Mouse (Mus musculus) neural tube, embryonic 12.5 days (tissue): ENCODE data around the gene Tmprss7. TPM values are rescaled to one million over a fixed set of nuclear protein-coding genes. Genes with fewer than 3 reads are reported as not detected.

Source experiments
- ATAC-seq: fragments of 200-750 bp; cut with Nextera tagmentation; 2 replicates; pipeline ENCODE4 v1.8.0; 2017; ENCODE audit warnings: low read depth, mild to moderate bottlenecking, moderate TSS enrichment, moderate library complexity; ENCODE audit not compliant: low FRiP score
- H3K27ac ChIP-seq: fragments of 300-500 bp; sonication (generic); 2 replicates; pipeline ENCODE4 v1.5.1; 2016
- H3K27me3 ChIP-seq: fragments of 300-500 bp; sonication (generic); replicated peaks from 2 replicates; pipeline ENCODE4 v1.6.1; 2016; ENCODE audit warnings: mild to moderate bottlenecking
- H3K36me3 ChIP-seq: fragments of 300-500 bp; sonication (generic); 2 replicates; pipeline ENCODE4 v1.6.1; 2016; ENCODE audit warnings: mild to moderate bottlenecking
- H3K4me1 ChIP-seq: fragments of 300-500 bp; sonication (generic); 2 replicates; pipeline ENCODE4 v1.6.1; 2016
- H3K4me2 ChIP-seq: fragments of 300-500 bp; sonication (generic); replicated peaks from 2 replicates; pipeline ENCODE4 v1.6.1; 2016; ENCODE audit warnings: mild to moderate bottlenecking
- H3K4me3 ChIP-seq: fragments of 300-500 bp; sonication (generic); 2 replicates; pipeline ENCODE4 v1.5.1; 2016
- H3K9ac ChIP-seq: fragments of 300-500 bp; sonication (generic); 2 replicates; pipeline ENCODE4 v1.6.1; 2016; ENCODE audit warnings: mild to moderate bottlenecking
- H3K9me3 ChIP-seq: fragments of 300-500 bp; sonication (generic); 2 replicates; pipeline ENCODE4 v1.6.1; 2016; ENCODE audit warnings: mild to moderate bottlenecking
- WGBS: fragments of 180-500 bp; shearing (Covaris S2); methylation state at CpG from one replicate; pipeline ENCODE4 v1.1.7; 2016; 5-methylcytosine and 5-hydroxymethylcytosine counted together
- polyA plus RNA-seq: library from polyadenylated mRNA; unstranded; fragments of >200 nt; fragmentation: Nextera tagmentation; extraction: Ambion mirVana; gene quantifications from 2 replicates; pipeline ENCODE4 v1.2.1, GENCODE M21; 2016

The Tmprss7 gene
- polyA plus RNA-seq, 1 experiment from 2014 or later: 0.66 TPM

DNA sequence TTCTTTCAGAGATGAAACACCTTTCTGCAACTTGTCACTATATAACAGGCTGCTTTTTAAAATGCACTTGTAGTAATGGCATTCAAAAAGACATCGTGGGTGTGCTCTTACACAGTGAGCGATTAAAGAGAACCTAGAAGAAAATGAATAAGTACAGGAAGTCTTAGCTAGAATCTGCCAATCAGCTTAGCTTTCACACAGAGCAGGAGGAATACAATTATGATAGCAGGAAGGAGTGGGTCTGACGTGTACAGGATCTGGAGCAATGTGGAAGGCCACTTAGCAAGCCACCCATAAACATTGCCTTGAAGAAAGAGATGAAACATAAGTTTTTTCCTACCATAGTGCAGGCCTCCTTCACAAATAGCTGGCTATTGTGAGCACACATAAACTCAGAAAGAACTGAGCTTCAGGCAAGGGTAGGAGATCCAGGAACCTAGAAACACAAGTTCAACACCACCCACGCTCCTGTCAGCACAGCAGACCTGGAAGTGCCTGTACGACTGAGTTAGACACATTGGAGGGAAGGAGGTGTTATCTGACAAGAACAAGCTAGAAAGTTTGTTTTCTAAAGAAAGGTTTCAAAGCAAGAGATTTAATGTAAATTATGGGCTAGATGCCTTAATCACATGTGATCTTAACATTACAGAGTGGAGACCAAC is 21.2 kb upstream of the Tmprss7 start:
- 89% methylated on average over 5 of the region's 5 CpGs for WGBS
- peaks cover 9% of the 10 kb centered on the region for H3K4me1 ChIP-seq
- H3K27me3 ChIP-seq: no peaks in the 10 kb centered on the region
- H3K9ac ChIP-seq: no peak overlapping the region
- H3K4me2 ChIP-seq: no peak overlapping the region
- no peak overlapping the region for H3K27ac ChIP-seq
- no peak for ATAC-seq
- peaks cover 80% of the 10 kb centered on the region for H3K36me3 ChIP-seq
- H3K4me3 ChIP-seq: no peak overlapping the region
- no peaks in the 10 kb centered on the region for H3K9me3 ChIP-seq

GRCm38 (mm10) chr16:45713878-45714277 is 20.4 kb upstream of the Tmprss7 start:
- no peak for ATAC-seq
- Histone ChIP-seq H3K4me1 (peaks cover 6% of the 10 kb centered on the region), H3K27ac (no peak overlapping the region; the same call in 1 of the 2 replicates), H3K27me3 (no peaks in the 10 kb centered on the region), H3K9ac (no peak overlapping the region), H3K9me3 (no peaks in the 10 kb centered on the region), H3K36me3 (peaks cover 75% of the 10 kb centered on the region), H3K4me3 (no peak overlapping the region), H3K4me2 (no peak overlapping the region)
- WGBS: 71% methylated on average over 1 of the region's 1 CpGs

- peak; percentile 46; the same call in 1 of the 2 replicates for ATAC-seq
These were observed 19.8 kb upstream of the Tmprss7 start for GRCm38 (mm10) chr16:45713261-45713660.

DNA sequence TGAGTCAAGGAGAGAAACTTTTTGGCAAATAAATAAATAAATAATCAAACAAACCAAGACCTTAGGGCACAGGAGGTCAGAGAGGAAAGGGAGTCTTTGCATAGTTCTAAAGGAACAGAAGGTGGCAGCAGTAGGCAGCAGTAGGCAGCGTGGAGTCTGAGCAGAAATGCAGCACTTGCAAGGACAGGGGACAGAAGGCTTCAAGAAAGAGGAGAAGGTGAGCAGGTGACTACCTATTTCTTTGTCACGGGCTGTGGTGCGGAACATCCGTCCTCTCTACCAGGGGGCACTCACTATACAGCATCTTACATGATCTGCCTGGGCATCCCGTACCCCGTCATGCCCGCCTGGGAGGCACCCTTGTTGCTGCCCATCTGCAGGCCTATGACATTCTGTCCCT is 17.8 kb upstream of the Tmprss7 start:
- H3K36me3 ChIP-seq: peaks cover 50% of the 10 kb centered on the region
- no peaks in the 10 kb centered on the region for H3K27me3 ChIP-seq
- H3K4me2 ChIP-seq: no peak overlapping the region
- H3K9me3 ChIP-seq: no peaks in the 10 kb centered on the region
- peaks cover 6% of the 10 kb centered on the region for H3K4me1 ChIP-seq
- H3K9ac ChIP-seq: no peak overlapping the region
- no peak; the same call in 1 of the 2 replicates for ATAC-seq
- no peak overlapping the region for H3K4me3 ChIP-seq
- no peak overlapping the region for H3K27ac ChIP-seq
- 72% methylated on average over 7 of the region's 7 CpGs for WGBS

More at GRCm38 (mm10) chr16:45713261-45713660, 19.8 kb upstream of the Tmprss7 start:
- no peak overlapping the region for H3K9ac ChIP-seq
- H3K4me2 ChIP-seq: no peak overlapping the region
- H3K27ac ChIP-seq: no peak overlapping the region
- H3K4me3 ChIP-seq: no peak overlapping the region
- no peaks in the 10 kb centered on the region for H3K9me3 ChIP-seq
- peaks cover 6% of the 10 kb centered on the region for H3K4me1 ChIP-seq
- WGBS: 59% methylated on average over 5 of the region's 5 CpGs
- H3K36me3 ChIP-seq: peaks cover 68% of the 10 kb centered on the region
- H3K27me3 ChIP-seq: no peaks in the 10 kb centered on the region

DNA sequence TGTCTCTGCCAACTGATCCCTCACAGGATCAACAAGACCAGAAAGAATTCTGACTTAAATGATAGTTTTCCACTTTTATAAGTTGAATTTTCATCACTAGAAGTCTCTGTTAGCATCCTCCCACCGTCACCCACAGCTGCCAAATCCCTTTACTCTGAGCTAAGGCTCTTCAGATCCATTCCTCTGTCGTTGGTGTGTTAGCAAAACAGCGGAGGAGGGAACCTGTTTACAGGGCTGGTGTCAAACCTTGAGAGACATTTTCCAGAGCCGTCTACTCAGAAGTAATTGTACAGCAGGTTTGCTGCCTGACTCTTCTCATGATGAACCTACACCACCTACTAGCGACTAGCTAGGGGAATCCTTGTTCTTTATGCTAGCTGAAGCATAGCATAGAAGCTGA is 5.8 kb upstream of the Tmprss7 start:
- no peak overlapping the region for H3K9ac ChIP-seq
- no peaks in the 10 kb centered on the region for H3K36me3 ChIP-seq
- no peak overlapping the region for H3K27ac ChIP-seq
- H3K4me3 ChIP-seq: no peak overlapping the region
- no peak overlapping the region for H3K4me2 ChIP-seq
- no peaks in the 10 kb centered on the region for H3K27me3 ChIP-seq
- H3K4me1 ChIP-seq: no peaks in the 10 kb centered on the region
- ATAC-seq: no peak
- no peaks in the 10 kb centered on the region for H3K9me3 ChIP-seq
- 85% methylated on average over 5 of the region's 5 CpGs for WGBS

DNA sequence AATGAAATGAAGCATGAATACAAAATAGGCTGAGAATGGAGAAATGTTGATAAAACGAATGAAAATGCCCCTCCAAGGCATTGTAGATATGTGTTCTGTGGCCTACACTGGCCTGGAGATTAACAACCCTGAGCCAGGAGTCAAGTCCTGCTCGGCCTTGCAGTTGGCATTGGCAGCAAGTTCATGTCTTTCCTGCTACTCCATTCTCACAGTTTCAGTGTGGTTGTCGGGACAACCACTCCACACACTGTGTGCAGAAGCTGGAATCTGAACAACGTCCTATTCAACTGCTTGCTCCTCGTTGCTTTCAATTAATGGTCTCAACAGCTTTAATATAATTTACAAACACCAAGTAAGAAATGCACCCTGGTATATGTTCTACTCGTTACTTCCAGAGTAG is 4.5 kb upstream of the Tmprss7 start:
- Histone ChIP-seq H3K27ac (no peak overlapping the region), H3K4me3 (no peak overlapping the region), H3K4me1 (no peaks in the 10 kb centered on the region), H3K36me3 (no peaks in the 10 kb centered on the region), H3K9me3 (no peaks in the 10 kb centered on the region), H3K4me2 (no peak overlapping the region), H3K9ac (no peak overlapping the region), H3K27me3 (no peaks in the 10 kb centered on the region)
- 0 out of 2 replicates have a peak, but pooled peaks have one; percentile 41 for ATAC-seq
- WGBS: 55% methylated on average over 6 of the region's 6 CpGs

DNA sequence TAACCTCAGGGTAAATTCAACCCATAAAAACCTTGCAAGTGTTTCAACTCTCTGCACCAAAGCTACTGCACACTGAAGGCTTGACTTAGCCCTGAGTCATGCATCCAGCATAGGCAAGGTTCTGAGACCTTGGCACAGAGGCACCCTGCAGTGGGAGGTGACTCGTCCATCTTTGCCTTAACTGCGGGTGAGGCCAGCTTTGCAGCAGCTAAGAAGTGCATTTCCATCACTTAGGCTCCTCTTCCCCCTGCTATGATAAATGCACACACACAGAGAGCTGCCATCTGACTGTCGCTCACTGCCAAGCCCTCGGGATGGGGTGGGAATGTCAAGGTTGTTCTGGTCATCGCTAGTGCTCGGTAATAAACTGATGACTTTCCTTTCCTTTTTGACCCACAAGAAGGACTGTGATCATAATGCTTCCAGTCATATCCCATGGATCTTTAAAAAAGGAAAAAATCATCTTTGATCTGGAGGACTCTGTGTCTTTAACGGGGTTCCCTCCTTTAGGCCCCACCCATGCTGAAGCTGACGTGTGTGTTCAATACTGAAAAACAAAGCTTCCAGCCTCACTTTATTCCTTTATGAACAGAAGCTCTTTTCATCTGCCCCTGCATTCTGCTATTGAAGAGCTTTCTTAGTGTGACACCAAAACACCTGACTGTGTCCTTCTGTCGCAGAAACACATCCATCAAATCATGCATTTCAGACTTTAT is 2.1 kb upstream of the Tmprss7 start:
- Histone ChIP-seq H3K27ac (no peak overlapping the region), H3K27me3 (no peaks in the 10 kb centered on the region), H3K4me2 (no peak overlapping the region), H3K4me1 (peaks cover under 1% of the 10 kb centered on the region; the same call in 1 of the 2 replicates), H3K9ac (no peak overlapping the region), H3K36me3 (no peaks in the 10 kb centered on the region), H3K9me3 (no peaks in the 10 kb centered on the region), H3K4me3 (no peak overlapping the region)
- 68% methylated on average over 9 of the region's 9 CpGs for WGBS
- peak; percentile 41; the same call in 1 of the 2 replicates for ATAC-seq

DNA sequence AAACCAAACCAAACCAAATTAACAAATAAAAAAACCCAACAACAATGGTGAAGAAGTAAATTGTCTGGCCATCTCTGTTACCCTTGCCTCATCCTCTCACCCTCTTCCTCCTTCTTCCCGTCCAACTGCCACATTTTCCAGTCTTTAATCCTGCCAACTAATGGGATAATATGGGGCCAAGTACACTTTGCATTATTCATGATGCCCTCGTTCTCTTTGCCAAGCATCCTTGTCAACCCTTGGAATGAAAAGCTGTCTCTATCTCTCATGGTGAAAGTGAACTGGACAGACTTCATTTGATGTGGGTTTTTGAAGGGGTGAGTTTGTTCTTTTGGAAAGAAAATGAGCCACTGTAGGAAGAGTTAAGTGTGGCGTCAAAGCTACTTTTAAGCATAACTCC is 607 bp downstream of the Tmprss7 start:
- H3K4me2 ChIP-seq: no peak overlapping the region
- H3K36me3 ChIP-seq: no peaks in the 10 kb centered on the region
- WGBS: 64% methylated on average over 3 of the region's 3 CpGs
- H3K9ac ChIP-seq: no peak overlapping the region
- H3K4me1 ChIP-seq: peaks cover 8% of the 10 kb centered on the region; the same call in 1 of the 2 replicates
- no peaks in the 10 kb centered on the region for H3K9me3 ChIP-seq
- no peaks in the 10 kb centered on the region for H3K27me3 ChIP-seq
- H3K27ac ChIP-seq: no peak overlapping the region
- ATAC-seq: no peak
- no peak overlapping the region for H3K4me3 ChIP-seq

- Histone ChIP-seq H3K4me1 (peaks cover 8% of the 10 kb centered on the region; the same call in 1 of the 2 replicates), H3K9me3 (no peaks in the 10 kb centered on the region), H3K36me3 (no peaks in the 10 kb centered on the region), H3K4me3 (no peak overlapping the region), H3K9ac (no peak overlapping the region), H3K4me2 (no peak overlapping the region), H3K27me3 (no peaks in the 10 kb centered on the region), H3K27ac (no peak overlapping the region)
- ATAC-seq: peak; percentile 68
- WGBS: 11% methylated on average over 4 of the region's 4 CpGs
These were observed 3.3 kb downstream of the Tmprss7 start for GRCm38 (mm10) chr16:45690178-45690577.

DNA sequence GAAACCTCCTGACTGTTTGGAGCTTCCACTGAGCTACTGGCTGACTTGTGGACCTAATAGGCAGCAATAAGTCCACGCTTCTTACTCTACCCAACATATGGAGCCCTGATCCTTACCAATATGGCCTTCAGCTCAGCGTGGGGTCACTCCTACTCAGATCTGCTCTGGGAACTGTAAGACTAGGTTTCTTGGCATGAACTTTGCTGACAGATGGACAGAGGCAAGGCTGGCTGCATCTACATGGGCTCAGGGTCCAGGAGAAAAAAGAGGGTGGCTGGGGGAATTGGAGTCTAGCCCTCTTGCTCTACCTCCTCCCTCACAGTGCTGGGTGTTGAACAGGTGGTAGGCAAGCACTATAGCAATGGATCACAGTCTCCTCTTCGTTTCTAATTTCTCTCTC is 6.6 kb downstream of the Tmprss7 start:
- H3K9me3 ChIP-seq: no peaks in the 10 kb centered on the region
- H3K4me3 ChIP-seq: no peak overlapping the region
- 84% methylated on average over 3 of the region's 3 CpGs for WGBS
- no peak for ATAC-seq
- peaks cover 8% of the 10 kb centered on the region; the same call in 1 of the 2 replicates for H3K4me1 ChIP-seq
- no peak overlapping the region for H3K9ac ChIP-seq
- H3K27me3 ChIP-seq: no peaks in the 10 kb centered on the region
- no peaks in the 10 kb centered on the region for H3K36me3 ChIP-seq
- H3K27ac ChIP-seq: no peak overlapping the region
- H3K4me2 ChIP-seq: no peak overlapping the region

- 69% methylated on average over 3 of the region's 3 CpGs for WGBS
- Histone ChIP-seq H3K9ac (no peak overlapping the region), H3K36me3 (no peaks in the 10 kb centered on the region), H3K4me3 (no peak overlapping the region), H3K27ac (no peak overlapping the region), H3K9me3 (no peaks in the 10 kb centered on the region), H3K4me2 (no peak overlapping the region), H3K27me3 (no peaks in the 10 kb centered on the region), H3K4me1 (peaks cover 5% of the 10 kb centered on the region; the same call in 1 of the 2 replicates)
- no peak for ATAC-seq
These were observed 8.2 kb downstream of the Tmprss7 start for GRCm38 (mm10) chr16:45685295-45685694.

GRCm38 (mm10) chr16:45684815-45685214 is 8.6 kb downstream of the Tmprss7 start:
- no peak for ATAC-seq
- H3K4me3 ChIP-seq: no peak overlapping the region
- WGBS: 16% methylated on average over 8 of the region's 8 CpGs
- no peaks in the 10 kb centered on the region for H3K9me3 ChIP-seq
- H3K4me2 ChIP-seq: no peak overlapping the region
- H3K36me3 ChIP-seq: no peaks in the 10 kb centered on the region
- H3K27me3 ChIP-seq: no peaks in the 10 kb centered on the region
- no peak overlapping the region for H3K27ac ChIP-seq
- H3K4me1 ChIP-seq: no peaks in the 10 kb centered on the region
- H3K9ac ChIP-seq: no peak overlapping the region
